Mouse (Mus musculus): Measurements from ENCODE around the gene Col8a1. TPM values are rescaled to one million over a fixed set of nuclear protein-coding genes. Genes with fewer than 3 reads are reported as not detected.

Gene Col8a1
- total and polyA plus RNA-seq, 2 experiments from 2014 or later: 5.2 to 6.9 TPM

DNA sequence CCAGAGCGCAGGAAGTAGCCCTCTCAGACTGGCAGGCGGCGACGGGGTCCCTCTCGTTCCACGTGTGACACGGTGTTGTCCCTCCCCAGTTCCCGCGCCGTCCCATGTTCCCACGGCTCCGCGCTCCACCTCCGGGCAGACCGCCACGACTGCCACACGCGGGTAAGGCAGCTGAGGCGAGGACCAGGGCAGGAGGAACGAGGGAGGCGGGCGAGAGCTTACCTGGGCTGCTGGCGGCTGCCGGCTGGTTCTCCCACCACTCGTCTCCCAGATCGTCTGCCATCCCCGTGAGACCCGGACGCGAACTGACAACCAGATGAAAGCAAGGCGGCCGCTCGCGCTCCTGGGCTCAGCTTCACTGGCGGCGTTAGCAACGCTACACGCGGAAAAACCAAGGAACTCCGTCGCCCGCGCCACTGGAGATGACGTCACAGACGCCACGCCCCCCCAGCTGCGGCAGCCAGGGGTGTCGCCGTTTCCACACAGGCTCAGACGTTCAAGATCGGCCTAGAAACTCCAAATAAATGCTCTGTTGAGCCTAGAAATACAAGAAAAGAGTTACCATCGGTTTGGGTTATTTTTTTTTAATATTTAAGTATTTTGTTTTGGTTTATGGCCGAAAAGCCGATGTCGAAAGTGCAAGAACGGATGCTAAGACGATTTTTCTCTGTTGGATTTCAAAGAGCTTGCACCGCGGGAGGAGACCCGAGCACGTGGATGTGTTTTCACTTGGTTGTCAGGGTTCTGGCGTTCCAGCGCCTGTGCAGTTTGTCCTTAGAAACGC, 147.9 kb downstream of the Col8a1 start, which contains the start of gene Cmss1:
TSS of gene Cmss1 (minus strand) at position 421 of the 784 bp plus-strand sequence.
- Histone ChIP-seq H3K9ac (replicated peaks; ENCODE audit: low read length, poor library complexity, severe bottlenecking) (peak within 1 kb of the TSS; percentile 70), H3K9me3 (ENCODE audit: low read length) (no peaks in the 10 kb centered on the region), H3K4me2 (ENCODE audit: low read depth, low read length, poor library complexity, severe bottlenecking) (peak within 1 kb of the TSS; percentile 86), H3K36me3 (ENCODE audit: insufficient read depth, low read length) (no peaks in the 10 kb centered on the region), H3K4me3 (ENCODE audit: low read depth, low read length) (peak within 1 kb of the TSS; percentile 91), H3K4me1 (ENCODE audit: insufficient read depth, low read length) (no peaks in the 10 kb centered on the region), H3K27me3 (ENCODE audit: insufficient read depth, low read length) (no peaks in the 10 kb centered on the region), H3K27ac (ENCODE audit: low read depth, low read length) (peak within 1 kb of the TSS; percentile 71)
- ATAC-seq (ENCODE audit: low FRiP score) (peak; percentile 96), DNase-seq (ENCODE audit: low spot score) (peak; percentile 88)
- under 1% methylated on average over 64 of the region's 64 CpGs for WGBS
- no peak for TF ChIP-seq CTCF (IDR thresholded peaks at IDR 0.05)

DNA sequence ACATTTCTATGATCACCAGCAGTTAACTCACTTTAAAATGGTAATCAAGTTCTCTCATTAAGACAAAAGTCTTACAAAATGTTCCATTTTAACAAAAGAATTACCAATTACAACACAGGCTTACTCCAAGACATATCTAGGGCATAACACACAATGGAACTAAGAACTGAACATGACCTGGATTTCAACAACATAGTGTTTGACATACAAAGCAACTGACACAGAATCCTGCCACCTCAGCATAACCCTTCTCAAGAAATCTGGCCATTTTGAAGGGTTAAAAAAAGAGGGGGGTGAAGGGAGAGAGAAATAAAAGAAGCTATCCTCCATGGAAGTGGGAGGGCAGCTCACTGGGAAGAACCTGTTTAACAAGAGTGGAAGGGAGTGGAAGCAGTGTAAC, 153.5 kb downstream of the Col8a1 start:
- H3K36me3 ChIP-seq (ENCODE audit: insufficient read depth, low read length): no peaks in the 10 kb centered on the region

DNA sequence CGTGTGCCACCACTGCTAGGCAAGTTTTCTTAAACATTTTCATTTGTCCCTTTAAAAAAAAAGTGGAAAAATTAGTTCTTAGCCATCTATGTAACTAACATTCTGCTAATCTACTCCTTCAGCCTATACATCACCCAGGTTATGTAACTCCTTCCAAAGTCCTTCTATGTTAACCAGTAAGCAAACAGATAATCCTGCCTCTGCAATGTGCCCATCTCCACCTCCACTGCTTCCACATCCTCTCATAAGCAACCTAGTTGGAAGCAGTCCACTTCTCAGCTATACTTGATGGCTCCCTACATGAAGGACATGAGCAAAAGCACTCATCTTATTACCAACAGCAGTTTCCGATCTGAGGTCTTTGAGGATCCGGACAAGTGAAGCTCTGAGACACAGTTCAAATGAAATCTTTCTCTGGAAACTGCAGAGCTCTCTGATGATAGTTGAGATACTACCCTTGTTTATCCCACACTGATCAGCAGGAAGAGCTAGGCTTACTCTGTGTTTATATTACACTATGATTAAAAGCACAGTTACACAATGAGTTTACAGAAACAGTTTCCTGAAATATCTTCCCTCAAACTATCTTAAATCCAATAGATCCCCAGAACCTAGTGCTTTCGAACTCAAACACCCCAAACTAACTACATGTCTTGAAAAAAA, 157.1 kb downstream of the Col8a1 start:
- no peaks in the 10 kb centered on the region for H3K27me3 ChIP-seq (ENCODE audit: insufficient read depth, low read length)
- 90% methylated on average over 4 of the region's 4 CpGs for WGBS
- DNase-seq (ENCODE audit: low spot score) (no peak), ATAC-seq (ENCODE audit: low FRiP score) (no peak)
- H3K9ac ChIP-seq (replicated peaks; ENCODE audit: low read length, poor library complexity, severe bottlenecking): no peak overlapping the region
- TF ChIP-seq CTCF (IDR thresholded peaks at IDR 0.05): no peak
- H3K4me1 ChIP-seq (ENCODE audit: insufficient read depth, low read length): no peaks in the 10 kb centered on the region
- H3K27ac ChIP-seq (ENCODE audit: low read depth, low read length): no peak overlapping the region
- H3K4me2 ChIP-seq (ENCODE audit: low read depth, low read length, poor library complexity, severe bottlenecking): no peak overlapping the region
- H3K4me3 ChIP-seq (ENCODE audit: low read depth, low read length): no peak overlapping the region
- H3K9me3 ChIP-seq (ENCODE audit: low read length): no peaks in the 10 kb centered on the region
- no peaks in the 10 kb centered on the region for H3K36me3 ChIP-seq (ENCODE audit: insufficient read depth, low read length)

More for the DNA sequence above, 153.5 kb downstream of the Col8a1 start:
- H3K27ac ChIP-seq (ENCODE audit: low read depth, low read length): no peak overlapping the region
- DNase-seq (ENCODE audit: low spot score) (no peak), ATAC-seq (ENCODE audit: low FRiP score) (no peak)
- no peaks in the 10 kb centered on the region for H3K9me3 ChIP-seq (ENCODE audit: low read length)
- no peaks in the 10 kb centered on the region for H3K27me3 ChIP-seq (ENCODE audit: insufficient read depth, low read length)
- H3K4me2 ChIP-seq (ENCODE audit: low read depth, low read length, poor library complexity, severe bottlenecking): no peak overlapping the region
- H3K9ac ChIP-seq (replicated peaks; ENCODE audit: low read length, poor library complexity, severe bottlenecking): no peak overlapping the region
- H3K4me1 ChIP-seq (ENCODE audit: insufficient read depth, low read length): no peaks in the 10 kb centered on the region
- H3K4me3 ChIP-seq (ENCODE audit: low read depth, low read length): no peak overlapping the region
- TF ChIP-seq CTCF (IDR thresholded peaks at IDR 0.05): no peak

DNA sequence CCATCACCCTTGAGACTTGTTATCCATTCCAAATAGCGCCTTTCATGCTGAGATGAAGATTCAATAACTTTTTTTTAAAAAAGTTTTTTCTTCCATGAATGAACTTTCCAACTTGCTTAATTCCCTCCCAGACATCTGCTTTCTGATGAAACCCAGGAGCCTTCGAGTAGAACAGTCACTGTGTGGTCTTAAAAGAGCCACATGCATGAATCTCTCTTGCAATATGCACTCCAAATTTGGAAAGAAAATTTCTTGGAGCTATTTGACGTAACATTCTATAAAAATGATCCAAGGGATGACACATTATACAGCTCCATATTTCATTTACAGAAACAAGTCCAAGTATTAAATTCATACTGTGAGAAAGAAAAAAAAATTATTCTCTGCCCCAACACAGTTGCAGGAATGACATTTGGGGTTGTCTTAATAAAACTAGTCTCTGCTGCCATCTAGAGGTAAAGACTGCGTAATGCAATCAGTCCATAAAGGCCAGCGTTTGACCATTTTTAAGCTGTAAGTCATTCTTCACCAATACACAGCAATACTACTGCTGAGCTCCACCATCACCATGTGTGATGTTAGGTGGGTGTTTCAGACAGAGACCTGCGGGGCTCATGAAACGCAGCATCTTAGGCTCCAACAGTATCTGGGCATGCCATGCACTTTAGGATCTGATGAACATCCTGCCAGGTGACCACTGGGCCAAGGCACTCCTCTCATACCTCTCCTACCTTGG, 160.9 kb downstream of the Col8a1 start:
- peak; percentile 87 for TF ChIP-seq CTCF (IDR thresholded peaks at IDR 0.05)
- no peaks in the 10 kb centered on the region for H3K4me1 ChIP-seq (ENCODE audit: insufficient read depth, low read length)
- H3K9me3 ChIP-seq (ENCODE audit: low read length): no peaks in the 10 kb centered on the region
- H3K27ac ChIP-seq (ENCODE audit: low read depth, low read length): no peak overlapping the region
- H3K27me3 ChIP-seq (ENCODE audit: insufficient read depth, low read length): no peaks in the 10 kb centered on the region
- no peak overlapping the region for H3K4me3 ChIP-seq (ENCODE audit: low read depth, low read length)
- DNase-seq (ENCODE audit: low spot score) (peak; percentile 85), ATAC-seq (ENCODE audit: low FRiP score) (peak; percentile 47; the same call in 1 of the 2 replicates)
- no peaks in the 10 kb centered on the region for H3K36me3 ChIP-seq (ENCODE audit: insufficient read depth, low read length)
- WGBS: 44% methylated on average over 7 of the region's 7 CpGs
- no peak overlapping the region for H3K9ac ChIP-seq (replicated peaks; ENCODE audit: low read length, poor library complexity, severe bottlenecking)
- H3K4me2 ChIP-seq (ENCODE audit: low read depth, low read length, poor library complexity, severe bottlenecking): no peak overlapping the region

DNA sequence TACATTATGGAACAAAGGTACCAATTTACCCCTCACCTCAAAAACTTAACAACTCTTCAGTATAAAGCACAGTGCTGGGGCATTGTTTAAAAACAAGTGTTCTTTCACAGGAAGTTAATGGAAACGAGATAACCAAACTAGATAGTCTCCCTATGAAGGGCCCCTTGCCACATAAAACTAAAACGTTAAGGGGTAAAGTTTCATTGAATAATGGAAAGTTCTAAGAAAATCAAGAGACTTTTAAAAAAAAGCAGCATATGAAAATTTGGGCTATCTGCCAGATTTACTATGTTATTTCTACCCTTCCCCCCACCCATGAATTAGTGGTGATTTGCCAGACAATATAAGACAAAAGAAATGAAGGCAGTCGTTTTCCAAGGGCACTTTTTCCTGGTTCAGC, 169.3 kb downstream of the Col8a1 start:
- ATAC-seq (ENCODE audit: low FRiP score) (no peak), DNase-seq (ENCODE audit: low spot score) (no peak)
- no peaks in the 10 kb centered on the region for H3K27me3 ChIP-seq (ENCODE audit: insufficient read depth, low read length)
- no peak overlapping the region for H3K9ac ChIP-seq (replicated peaks; ENCODE audit: low read length, poor library complexity, severe bottlenecking)
- WGBS: 74% methylated on average over 3 of the region's 3 CpGs
- H3K9me3 ChIP-seq (ENCODE audit: low read length): no peaks in the 10 kb centered on the region
- H3K4me2 ChIP-seq (ENCODE audit: low read depth, low read length, poor library complexity, severe bottlenecking): no peak overlapping the region
- H3K27ac ChIP-seq (ENCODE audit: low read depth, low read length): no peak overlapping the region
- no peak for TF ChIP-seq CTCF (IDR thresholded peaks at IDR 0.05)
- H3K4me1 ChIP-seq (ENCODE audit: insufficient read depth, low read length): no peaks in the 10 kb centered on the region
- no peak overlapping the region for H3K4me3 ChIP-seq (ENCODE audit: low read depth, low read length)
- no peaks in the 10 kb centered on the region for H3K36me3 ChIP-seq (ENCODE audit: insufficient read depth, low read length)

All from midbrain, postnatal 0 days (tissue).